Mouse (Mus musculus) brown adipose tissue, adult 24 weeks (tissue): ENCODE measurements around the gene Lhx1. TPM values are rescaled to one million over a fixed set of nuclear protein-coding genes. Genes with fewer than 3 reads are reported as not detected.
A peak's percentile ranks its signal among the peaks of the same experiment; 100 is the strongest.

Source experiments
- H3K27ac ChIP-seq: fragments of 200-500 bp; replicated peaks from 2 replicates; pipeline ENCODE4 v1.5.1; 2012; ENCODE audit warnings: low read depth, mild to moderate bottlenecking, low read length
- H3K4me1 ChIP-seq: fragments of 200-500 bp; 2 replicates; pipeline ENCODE4 v1.6.1; 2012; ENCODE audit warnings: low read length, mixed read lengths; ENCODE audit not compliant: control insufficient read depth, insufficient read depth, insufficient read length
- H3K4me3 ChIP-seq: fragments of 200-500 bp; 2 replicates; pipeline ENCODE4 v1.5.1; 2012; ENCODE audit warnings: low read depth, mild to moderate bottlenecking, low read length, moderate library complexity; ENCODE audit not compliant: insufficient read depth
- polyA plus RNA-seq: library from polyadenylated mRNA; stranded (reverse); fragments of >200 nt; gene quantifications from 2 replicates; pipeline ENCODE4 v1.2.4, GENCODE M21; 2012; ENCODE audit not compliant: missing spikeins, insufficient read depth, insufficient read length

The Lhx1 gene
- 0.32 TPM in 1 of 2 replicates, not detected in the other for polyA plus RNA-seq

GRCm38 (mm10) chr11:84525421-84526274 is at the start of gene Lhx1:
Lhx1 (minus strand) TSS chr11:84525535.
- no peak within 1 kb of the TSS for H3K27ac ChIP-seq
- peak within 1 kb of the TSS; percentile 44 for H3K4me3 ChIP-seq

GRCm38 (mm10) chr11:84574834-84575233 is 49.5 kb upstream of the Lhx1 start:
- H3K4me3 ChIP-seq = no peak overlapping the region
- no peak overlapping the region for H3K27ac ChIP-seq
- H3K4me1 ChIP-seq = no peaks in the 10 kb centered on the region

More at GRCm38 (mm10) chr11:84525421-84526274, at the start of gene Lhx1:
- H3K4me1 ChIP-seq = peaks cover 5% of the 10 kb centered on the region

- no peak overlapping the region for H3K4me3 ChIP-seq
- H3K4me1 ChIP-seq = no peaks in the 10 kb centered on the region
Observed at GRCm38 (mm10) chr11:84573637-84574036, 48.3 kb upstream of the Lhx1 start.

DNA sequence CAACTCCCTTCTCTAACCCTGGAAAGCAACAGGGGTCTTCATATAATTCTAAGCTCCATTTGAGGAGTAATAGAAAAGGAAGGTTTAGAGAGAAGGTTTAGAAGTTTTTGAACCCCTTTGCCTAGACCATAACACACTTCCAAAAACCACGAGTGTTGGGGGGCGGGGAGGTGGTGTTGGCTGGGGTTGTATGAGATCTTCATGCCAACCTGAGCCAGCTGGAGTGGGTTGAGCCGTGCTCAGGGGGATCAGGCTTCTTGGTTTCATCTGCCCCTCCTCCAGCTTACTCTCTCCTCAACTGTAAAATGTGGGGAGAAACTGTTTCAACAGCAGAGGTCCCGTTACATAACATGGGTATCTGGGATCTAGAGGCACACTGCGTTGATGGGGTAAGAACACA is 45.5 kb upstream of the Lhx1 start:
- H3K4me3 ChIP-seq = no peak overlapping the region
- no peak overlapping the region for H3K27ac ChIP-seq
- no peaks in the 10 kb centered on the region for H3K4me1 ChIP-seq

More at GRCm38 (mm10) chr11:84573637-84574036, 48.3 kb upstream of the Lhx1 start:
- no peak overlapping the region for H3K27ac ChIP-seq

GRCm38 (mm10) chr11:84570392-84570791 is 45.1 kb upstream of the Lhx1 start:
- no peak overlapping the region for H3K4me3 ChIP-seq
- no peaks in the 10 kb centered on the region for H3K4me1 ChIP-seq
- no peak overlapping the region for H3K27ac ChIP-seq

DNA sequence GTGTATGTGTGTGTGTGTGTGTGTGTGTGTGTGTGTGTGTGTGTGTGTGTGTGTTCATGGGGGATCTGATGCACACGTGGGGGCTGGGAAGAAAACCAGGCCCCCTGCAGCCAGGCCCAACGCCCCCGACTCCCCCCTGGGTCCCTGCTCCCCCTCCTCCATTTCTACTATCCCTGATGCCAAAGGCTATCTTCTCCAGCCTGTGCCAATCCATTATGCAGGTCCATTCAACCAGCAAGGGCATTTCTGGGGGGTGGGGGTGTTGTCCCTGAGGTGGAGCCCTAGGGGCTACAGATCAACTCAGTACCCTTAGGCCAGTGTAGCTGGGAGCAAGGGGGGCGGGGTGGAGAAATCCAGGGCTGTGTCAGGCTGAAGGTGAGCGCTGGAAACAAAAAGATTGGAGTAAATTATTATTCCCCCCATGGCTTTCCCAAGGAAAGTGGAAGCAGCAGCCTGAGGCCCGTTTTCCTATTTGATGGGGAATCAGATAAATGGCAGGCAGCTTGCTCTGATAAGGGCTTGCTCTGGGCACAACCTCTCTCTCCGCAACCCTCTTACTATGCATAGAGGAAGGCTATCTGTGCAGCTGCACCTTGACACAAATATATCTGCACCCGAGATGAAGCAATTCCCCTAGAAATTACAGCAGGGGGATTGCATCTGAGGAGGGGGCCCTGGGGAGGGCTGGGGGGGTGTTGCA is 43.9 kb upstream of the Lhx1 start:
- Histone ChIP-seq H3K4me3 (no peak overlapping the region), H3K27ac (no peak overlapping the region), H3K4me1 (no peaks in the 10 kb centered on the region)

DNA sequence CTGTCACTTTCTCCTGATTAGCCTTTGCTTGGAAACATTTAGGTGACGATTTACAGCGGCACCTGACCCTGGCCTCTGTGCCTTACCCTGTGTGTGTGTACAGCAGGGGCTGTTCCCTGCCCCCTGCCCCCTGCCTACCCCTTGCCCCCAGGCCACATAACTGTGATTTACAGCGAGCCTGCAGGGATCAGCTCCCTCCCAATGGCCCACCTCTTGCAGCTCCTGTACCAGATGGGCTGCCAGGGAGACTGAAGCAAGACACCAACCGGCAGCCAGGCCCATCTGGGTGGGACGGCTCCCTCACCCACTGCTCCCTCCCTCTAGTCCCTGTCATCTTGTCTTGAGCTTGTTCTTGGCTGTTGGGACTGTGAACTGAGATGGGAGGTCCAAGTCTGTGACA is 43.1 kb upstream of the Lhx1 start:
- Histone ChIP-seq H3K4me3 (no peak overlapping the region), H3K4me1 (no peaks in the 10 kb centered on the region), H3K27ac (no peak overlapping the region)

DNA sequence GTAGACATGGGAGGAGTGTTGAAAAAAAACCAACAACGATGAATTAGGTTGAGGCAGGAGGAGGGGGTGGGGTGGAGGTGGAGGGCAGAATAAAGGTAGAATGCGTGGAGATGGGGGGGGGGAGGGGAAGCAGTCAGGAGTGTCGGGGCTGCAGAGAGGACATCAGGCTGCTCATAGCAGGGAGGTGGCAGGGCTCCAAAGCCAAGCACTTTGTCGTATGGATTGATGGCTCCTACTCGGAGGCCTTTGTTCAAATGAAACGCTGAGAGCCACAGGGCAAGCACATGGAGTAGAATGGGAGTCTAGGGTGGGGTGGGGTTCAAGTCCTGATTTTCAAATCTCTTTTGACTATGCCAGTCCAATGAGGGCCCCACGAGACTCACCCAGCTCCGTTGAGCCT is 41.4 kb upstream of the Lhx1 start:
- no peak overlapping the region for H3K27ac ChIP-seq

DNA sequence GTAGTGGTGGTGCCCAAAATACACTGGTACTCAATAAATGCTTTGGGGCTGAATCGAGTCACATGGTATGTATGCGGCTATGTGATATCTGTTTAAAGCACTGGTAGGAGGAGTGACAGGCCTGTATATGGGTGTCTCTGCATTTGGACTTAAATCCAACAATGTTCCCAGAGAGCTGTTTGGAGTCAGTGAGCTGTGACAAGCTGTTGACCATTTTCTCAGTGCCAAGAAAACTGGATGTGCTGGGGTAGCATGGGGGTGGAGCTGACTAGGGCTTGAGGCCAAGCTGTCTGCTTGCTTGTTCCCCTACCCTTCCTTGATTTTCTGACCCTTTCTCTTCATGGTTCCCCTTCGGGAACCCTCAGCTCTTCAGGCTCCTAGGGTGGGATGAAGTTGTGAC is 39.9 kb upstream of the Lhx1 start:
- Histone ChIP-seq H3K4me3 (no peak overlapping the region), H3K27ac (no peak overlapping the region), H3K4me1 (no peaks in the 10 kb centered on the region)

More for the DNA sequence above, 41.4 kb upstream of the Lhx1 start:
- no peak overlapping the region for H3K4me3 ChIP-seq
- H3K4me1 ChIP-seq = no peaks in the 10 kb centered on the region

GRCm38 (mm10) chr11:84563360-84563759 is 38.0 kb upstream of the Lhx1 start:
- Histone ChIP-seq H3K4me3 (no peak overlapping the region), H3K4me1 (no peaks in the 10 kb centered on the region), H3K27ac (no peak overlapping the region)

- Histone ChIP-seq H3K4me1 (no peaks in the 10 kb centered on the region), H3K4me3 (no peak overlapping the region), H3K27ac (no peak overlapping the region)
Observed at GRCm38 (mm10) chr11:84562758-84563347, 37.5 kb upstream of the Lhx1 start.

DNA sequence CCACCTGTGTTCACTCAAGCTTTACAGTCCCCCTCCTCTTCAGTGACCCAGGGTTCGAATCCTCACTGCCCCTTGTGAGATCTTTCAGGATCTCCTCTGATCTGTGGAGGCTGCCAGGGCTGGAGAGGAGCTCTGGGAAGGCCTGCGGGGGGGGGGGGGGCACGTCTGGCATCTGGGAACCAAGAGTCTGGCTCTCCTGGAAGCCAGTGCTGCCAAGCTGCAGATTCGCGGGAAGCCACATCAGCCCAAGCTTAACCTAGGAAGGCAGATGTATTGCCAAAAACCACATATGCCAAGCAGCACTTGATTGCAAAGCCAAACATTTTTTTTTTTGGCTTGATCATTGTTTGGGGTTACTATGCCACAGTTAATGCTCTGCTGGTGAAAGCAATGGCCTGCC is 36.2 kb upstream of the Lhx1 start:
- no peaks in the 10 kb centered on the region for H3K4me1 ChIP-seq
- no peak overlapping the region for H3K27ac ChIP-seq
- H3K4me3 ChIP-seq = no peak overlapping the region

DNA sequence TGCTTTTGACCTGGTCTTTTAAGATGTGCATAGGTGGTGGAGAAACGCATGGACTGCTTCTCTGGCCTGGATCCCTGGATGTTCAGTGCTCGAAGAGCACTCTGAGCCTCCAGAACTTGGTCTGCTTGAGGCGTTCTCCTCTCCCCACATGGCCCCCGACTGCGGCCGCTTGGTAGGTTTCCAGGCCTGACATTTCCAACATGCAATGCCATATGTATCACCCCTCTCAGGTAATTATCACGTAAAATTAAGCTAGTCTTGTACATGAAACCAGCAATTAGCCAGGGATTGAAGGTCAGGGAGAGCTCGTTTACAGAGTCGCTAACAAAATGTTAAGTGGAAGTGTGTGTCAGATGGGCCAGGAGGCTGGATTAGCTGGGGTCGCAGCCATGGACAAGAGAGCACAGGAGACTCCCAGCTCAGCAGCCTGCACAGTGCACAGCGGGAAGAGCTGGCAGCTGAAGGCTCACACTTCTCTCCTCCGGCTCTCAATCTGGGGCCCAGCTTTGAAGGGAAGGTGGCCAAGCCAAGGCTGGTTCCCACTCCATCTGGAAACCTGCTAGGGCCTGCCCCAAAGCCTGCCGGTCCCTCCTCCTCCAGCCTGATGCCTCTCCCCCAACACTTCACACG is 28.6 kb upstream of the Lhx1 start:
- Histone ChIP-seq H3K4me3 (no peak overlapping the region), H3K27ac (no peak overlapping the region), H3K4me1 (no peaks in the 10 kb centered on the region)

DNA sequence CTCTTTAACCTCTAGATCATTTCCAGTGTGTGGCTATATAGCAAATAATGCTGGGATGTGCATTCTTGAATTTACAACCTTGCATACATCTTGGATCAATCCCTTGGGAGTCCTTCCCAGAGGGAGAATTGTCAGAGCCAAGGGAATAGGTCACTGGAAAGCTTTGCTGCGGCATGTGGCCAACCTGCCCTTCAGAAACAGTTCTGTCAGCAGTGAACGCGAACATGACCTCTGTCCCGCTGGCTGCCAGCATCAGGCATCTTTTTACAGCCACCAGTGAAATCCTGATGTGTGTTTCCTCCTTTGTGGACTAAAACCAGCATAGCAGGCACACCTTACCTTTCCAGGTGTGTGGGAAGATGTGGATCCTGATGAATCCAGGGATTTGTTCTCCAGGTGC is 26.0 kb upstream of the Lhx1 start:
- Histone ChIP-seq H3K4me3 (no peak overlapping the region), H3K27ac (no peak overlapping the region)

GRCm38 (mm10) chr11:84549258-84549791 is 24.0 kb upstream of the Lhx1 start:
- Histone ChIP-seq H3K4me3 (no peak overlapping the region), H3K4me1 (no peaks in the 10 kb centered on the region), H3K27ac (no peak overlapping the region)

More for the DNA sequence above, 26.0 kb upstream of the Lhx1 start:
- H3K4me1 ChIP-seq = no peaks in the 10 kb centered on the region
